10 mouse cellular contexts compared by ENCODE assay signal in the genomic region with DNA sequence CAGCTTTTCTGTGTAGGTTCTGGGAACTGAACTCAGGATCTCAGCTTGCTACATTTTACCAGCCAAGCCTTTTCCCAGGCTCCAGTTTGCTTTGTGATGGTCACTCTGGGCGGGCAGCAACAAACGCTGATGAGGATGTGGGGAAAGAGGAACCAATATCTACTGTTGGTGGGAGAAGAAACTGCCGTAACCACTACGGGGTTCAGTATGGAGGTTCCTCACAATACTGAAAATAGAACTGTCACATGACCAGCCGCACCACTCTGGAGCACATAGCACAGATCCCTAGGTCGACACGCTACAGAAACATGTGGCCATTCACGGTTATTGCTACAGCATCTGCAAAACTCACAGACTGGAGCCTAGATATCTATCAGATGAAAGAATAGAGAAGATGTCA. TPM values are rescaled to one million over a fixed set of nuclear protein-coding genes. Genes with fewer than 3 reads are reported as not detected.
DNase-seq lines count a peak whose midpoint lies in the region; ATAC-seq and TF ChIP-seq lines count a peak whose summit lies in the region.
"Had no signal": no experiment of that assay in that cellular context is flagged by ENCODE, and none has a peak within 500 bp of the region (broad histone marks: within the 10 kb centered on the region; RNA-seq: fewer than 3 reads in every experiment).

No protein-coding gene starts in this region.

- H3K4me3 ChIP-seq in brown adipose tissue, adult 24 weeks (ENCODE audit: insufficient read depth, low read depth, low read length): no peak overlapping the region
- H3K4me3 ChIP-seq in lung, postnatal 0 days (ENCODE audit: low read depth, low read length): no peak overlapping the region
- no peak overlapping the region for H3K4me3 ChIP-seq in kidney, embryonic 14.5 days (ENCODE audit: low read length)

- WGBS in lung, postnatal 0 days: 90% methylated on average over 8 of the region's 8 CpGs
- 95% methylated on average over 8 of the region's 8 CpGs for WGBS in kidney, embryonic 14.5 days

- peaks cover 5% of the 10 kb centered on the region for H3K4me1 ChIP-seq in brown adipose tissue, adult 24 weeks (ENCODE audit: control insufficient read depth, insufficient read depth, insufficient read length, low read length)
- peaks cover 5% of the 10 kb centered on the region; the same call in 1 of the 2 replicates for H3K4me1 ChIP-seq in lung, postnatal 0 days (ENCODE audit: insufficient read depth, low read depth, low read length)
- peaks cover 6% of the 10 kb centered on the region; the same call in 1 of the 2 replicates for H3K4me1 ChIP-seq in kidney, embryonic 14.5 days (ENCODE audit: control insufficient read depth, insufficient read depth, low read length)

- no peaks in the 10 kb centered on the region for H3K9me3 ChIP-seq in lung, postnatal 0 days (ENCODE audit: low read length)
- no peaks in the 10 kb centered on the region; the same call in 1 of the 2 replicates for H3K9me3 ChIP-seq in kidney, embryonic 14.5 days (ENCODE audit: control insufficient read depth, low read length)

- peak; percentile 7 for DNase-seq in kidney, adult 9 months
- DNase-seq in kidney, postnatal 10 days: no peak
- peak; percentile 39 for DNase-seq in lung, postnatal 0 days (ENCODE audit: low spot score)
- peak; percentile 26 to 33 for DNase-seq in spleen, adult 18-20 months
- no peak for DNase-seq in testis, postnatal 10 days (ENCODE audit: low spot score)
- DNase-seq in frontal cortex, postnatal 25 days (ENCODE audit: low spot score in 2 of 2): no peak

- TF ChIP-seq EP300 in lung, postnatal 0 days (IDR thresholded peaks at IDR 0.05): no peak

- no peaks in the 10 kb centered on the region for H3K36me3 ChIP-seq in lung, postnatal 0 days (ENCODE audit: insufficient read depth, low read length)
- no peaks in the 10 kb centered on the region for H3K36me3 ChIP-seq in kidney, embryonic 14.5 days (ENCODE audit: control insufficient read depth, insufficient read depth, low read length)

- no peak overlapping the region for H3K4me2 ChIP-seq in lung, postnatal 0 days (replicated peaks; ENCODE audit: low read depth, low read length)
- H3K4me2 ChIP-seq in kidney, embryonic 14.5 days (replicated peaks; ENCODE audit: low read depth, low read length): no peak overlapping the region
- H3K4me2 ChIP-seq: hindbrain, embryonic 14.5 days; midbrain, embryonic 11.5 days had no signal

- no peaks in the 10 kb centered on the region for H3K27me3 ChIP-seq in lung, postnatal 0 days (replicated peaks; ENCODE audit: insufficient read depth, low read length)
- H3K27me3 ChIP-seq in kidney, embryonic 14.5 days (ENCODE audit: control insufficient read depth, insufficient read depth, low read length): no peaks in the 10 kb centered on the region

- H3K27ac ChIP-seq in brown adipose tissue, adult 24 weeks (replicated peaks; ENCODE audit: low read depth, low read length): peak overlapping the region; percentile 82
- no peak overlapping the region for H3K27ac ChIP-seq in lung, postnatal 0 days (ENCODE audit: low read length)
- H3K27ac ChIP-seq in kidney, embryonic 14.5 days (ENCODE audit: low read depth, low read length): no peak overlapping the region
- H3K27ac ChIP-seq: hindbrain, embryonic 14.5 days had no signal

- TF ChIP-seq CTCF in lung, postnatal 0 days (IDR thresholded peaks at IDR 0.05): no peak

- H3K9ac ChIP-seq in lung, postnatal 0 days (replicated peaks; ENCODE audit: low read depth): no peak overlapping the region
- no peak overlapping the region for H3K9ac ChIP-seq in kidney, embryonic 14.5 days (ENCODE audit: low read depth, low read length)
- H3K9ac ChIP-seq: hindbrain, embryonic 14.5 days had no signal

- peak; percentile 50 for ATAC-seq in lung, postnatal 0 days
- no peak for ATAC-seq in kidney, embryonic 14.5 days (ENCODE audit: low FRiP score, low TSS enrichment)

RNA-seq across cellular contexts. Expression of a gene that starts 57.2 kb away (rescaled TPM):
- polyA plus RNA-seq in brown adipose tissue, adult 24 weeks (2012; ENCODE audit: insufficient read depth, insufficient read length, missing spikeins): 17.6 and 20.4 TPM in 2 replicates
- polyA plus RNA-seq in lung, postnatal 0 days (2015; fragmentation: Nextera tagmentation; extraction: Ambion mirVana): 90.5 and 98.6 TPM in 2 replicates
- polyA plus RNA-seq in kidney, embryonic 14.5 days (2014; fragmentation: Nextera tagmentation; extraction: Ambion mirVana): 79.4 and 97.9 TPM in 2 replicates

Comparison
In these comparisons a context has a peak if more than half of its experiments do, and no peak if none do; other contexts are left out.
1. DNase-seq: peak in kidney, adult 9 months (single experiment), lung, postnatal 0 days (single experiment) and spleen, adult 18-20 months (2 of 2); none in kidney, postnatal 10 days (single experiment), testis, postnatal 10 days (single experiment) and frontal cortex, postnatal 25 days (0 of 2).